Mouse (Mus musculus): ENCODE measurements around the gene Atxn10.

- no peak for TF ChIP-seq CTCF (IDR thresholded peaks at IDR 0.05; ENCODE audit: borderline replicate concordance, insufficient read depth, low read length)
- no peak for TF ChIP-seq POLR2A (IDR thresholded peaks at IDR 0.05; ENCODE audit: low read depth, low read length)
These were observed 153.7 kb downstream of the Atxn10 start for GRCm38 (mm10) chr15:85489751-85490150.

Measured in embryonic fibroblast, embryonic 13.5 days (primary cell).